Mouse (Mus musculus) G1E (cell line): ENCODE data around the gene Scaf1.

Experiments used
- CTCF ChIP-seq: IDR thresholded peaks from 2 replicates; pipeline ENCODE4 v1.5.1; 2012; ENCODE audit warnings: low read depth, low read length, inconsistent platforms, mixed read lengths
- GATA1 ChIP-seq: IDR thresholded peaks from 2 replicates; pipeline ENCODE4 v1.6.1; 2012; ENCODE audit warnings: borderline replicate concordance, low read length, inconsistent platforms, mixed read lengths

GRCm38 (mm10) chr7:45037720-45038361 lies 21.7 kb upstream of the Scaf1 start:
- no peak for TF ChIP-seq GATA1
- peak; percentile 97 for TF ChIP-seq CTCF
